Mouse (Mus musculus) right cerebral cortex, postnatal 25 days (tissue): ENCODE results near the gene Shbg.

Experiments used
- DNase-seq: peaks from one replicate; pipeline ENCODE4 v3.0.0; 2022

Gene Shbg

GRCm38 (mm10) chr11:69617805-69618204 lies at the start of gene Shbg:
TSS of gene Shbg (minus strand) at chr11:69617905.
- DNase-seq, result no peak

- no peak for DNase-seq
Observed at GRCm38 (mm10) chr11:69666665-69667005, 48.9 kb upstream of the Shbg start.

- DNase-seq, result peak; percentile 69
Observed at GRCm38 (mm10) chr11:69665961-69666664, 48.4 kb upstream of the Shbg start, which contains the start of gene Cd68. TSS of gene Cd68 (minus strand) at chr11:69666153.

- no peak for DNase-seq
Observed at GRCm38 (mm10) chr11:69665457-69665960, 47.8 kb upstream of the Shbg start.

GRCm38 (mm10) chr11:69664841-69665240 lies 47.1 kb upstream of the Shbg start:
- no peak for DNase-seq

- no peak for DNase-seq
Observed at GRCm38 (mm10) chr11:69663795-69664194, 46.1 kb upstream of the Shbg start.

- DNase-seq, result no peak
Observed at GRCm38 (mm10) chr11:69662967-69663671, 45.4 kb upstream of the Shbg start.

- peak; percentile 95 for DNase-seq
Observed at GRCm38 (mm10) chr11:69662213-69662966, 44.7 kb upstream of the Shbg start, which contains the start of gene Mpdu1. TSS of gene Mpdu1 (minus strand) at chr11:69662642.

GRCm38 (mm10) chr11:69661221-69661881 lies 43.6 kb upstream of the Shbg start:
- no peak for DNase-seq

GRCm38 (mm10) chr11:69657462-69657881 lies 39.8 kb upstream of the Shbg start:
- no peak for DNase-seq

- no peak for DNase-seq
Observed at GRCm38 (mm10) chr11:69656617-69657461, 39.1 kb upstream of the Shbg start.

- DNase-seq, result no peak
Observed at GRCm38 (mm10) chr11:69656065-69656455, 38.4 kb upstream of the Shbg start.

- peak; percentile 74 for DNase-seq
Observed at GRCm38 (mm10) chr11:69655264-69656064, 37.8 kb upstream of the Shbg start, which contains the start of gene Sox15. TSS of gene Sox15 (plus strand) at chr11:69655314.

GRCm38 (mm10) chr11:69654760-69655159 lies 37.1 kb upstream of the Shbg start:
- no peak for DNase-seq

- no peak for DNase-seq
Observed at GRCm38 (mm10) chr11:69653399-69653798, 35.7 kb upstream of the Shbg start.

- DNase-seq, result no peak
Observed at GRCm38 (mm10) chr11:69645860-69646259, 28.2 kb upstream of the Shbg start.

GRCm38 (mm10) chr11:69635471-69635870 lies 17.8 kb upstream of the Shbg start:
- DNase-seq, result no peak

GRCm38 (mm10) chr11:69633128-69633866 lies 15.6 kb upstream of the Shbg start:
- no peak for DNase-seq

- DNase-seq, result peak; percentile 100
Observed at GRCm38 (mm10) chr11:69632284-69633089, 14.8 kb upstream of the Shbg start, which contains the start of gene Fxr2. TSS of gene Fxr2 (plus strand) at chr11:69632990.
